Mouse (Mus musculus) CH12.LX (cell line): ENCODE measurements around the gene Cphx3.
"Not testable (repeated sequence)": the region's sequence is repeated elsewhere in the genome, so short reads cannot be mapped to it uniquely, and the experiment has no call there.

ENCODE experiments used
- BHLHE40 ChIP-seq: IDR thresholded peaks from 2 replicates; pipeline ENCODE4 v1.6.1; 2011; ENCODE audit warnings: mild to moderate bottlenecking, low read depth, low read length, improper control_type of control experiment
- CTCF ChIP-seq, 2 experiments: IDR thresholded peaks in 1 of 2; conservative IDR thresholded peaks in 1 of 2; 2 replicates each; pipeline ENCODE4 v1.5.1; 2011 to 2012; ENCODE audit warnings: low read depth in 2 of 2, low read length in 2 of 2, improper control_type of control experiment in 1 of 2, inconsistent platforms in 1 of 2, mild to moderate bottlenecking in 1 of 2, moderate library complexity in 1 of 2
- E2F4 ChIP-seq: IDR thresholded peaks from 2 replicates; pipeline ENCODE4 v1.6.1; 2011; ENCODE audit warnings: low read depth, low read length, improper control_type of control experiment; ENCODE audit not compliant: insufficient replicate concordance
- KAT2A ChIP-seq: IDR thresholded peaks from 2 replicates; pipeline ENCODE4 v1.6.1; 2012; ENCODE audit warnings: low read length, improper control_type of control experiment, inconsistent platforms; ENCODE audit not compliant: insufficient replicate concordance
- MXI1 ChIP-seq: IDR thresholded peaks from 2 replicates; pipeline ENCODE4 v1.6.1; 2011; ENCODE audit warnings: mild to moderate bottlenecking, low read depth, low read length, improper control_type of control experiment
- POLR2A ChIP-seq: IDR thresholded peaks from 2 replicates; pipeline ENCODE4 v1.6.1; 2011; ENCODE audit warnings: low read depth, mild to moderate bottlenecking, improper control_type of control experiment, low read length
- RAD21 ChIP-seq: IDR thresholded peaks from 2 replicates; pipeline ENCODE4 v1.6.1; 2011; ENCODE audit warnings: low read depth, mild to moderate bottlenecking, low read length, improper control_type of control experiment, moderate library complexity
- UBTF ChIP-seq: IDR thresholded peaks from 2 replicates; pipeline ENCODE4 v1.6.1; 2012; ENCODE audit warnings: low read depth, mild to moderate bottlenecking, inconsistent platforms, low read length, improper control_type of control experiment, moderate library complexity
- ZKSCAN1 ChIP-seq: IDR thresholded peaks from 2 replicates; pipeline ENCODE4 v1.6.1; 2012; ENCODE audit warnings: low read depth, inconsistent platforms, low read length, improper control_type of control experiment, borderline replicate concordance
- ZMIZ1 ChIP-seq: IDR thresholded peaks from 2 replicates; pipeline ENCODE4 v1.6.1; 2012; ENCODE audit warnings: low read depth, mild to moderate bottlenecking, inconsistent platforms, low read length, improper control_type of control experiment

- TF ChIP-seq BHLHE40; POLR2A; ZKSCAN1; CTCF (conservative IDR thresholded peaks at IDR 0.05 in 1 of 2, IDR thresholded peaks at IDR 0.05 in 1 of 2; ENCODE audit: low read depth in 2 of 2, low read length in 2 of 2); RAD21; E2F4; UBTF; MXI1; KAT2A; ZMIZ1: not testable (repeated sequence)
These were observed 134.3 kb downstream of the Cphx3 start for GRCm38 (mm10) chr14:26216233-26217000.
